ENCODE assay signal across 24 mouse cellular contexts in the genomic region with DNA sequence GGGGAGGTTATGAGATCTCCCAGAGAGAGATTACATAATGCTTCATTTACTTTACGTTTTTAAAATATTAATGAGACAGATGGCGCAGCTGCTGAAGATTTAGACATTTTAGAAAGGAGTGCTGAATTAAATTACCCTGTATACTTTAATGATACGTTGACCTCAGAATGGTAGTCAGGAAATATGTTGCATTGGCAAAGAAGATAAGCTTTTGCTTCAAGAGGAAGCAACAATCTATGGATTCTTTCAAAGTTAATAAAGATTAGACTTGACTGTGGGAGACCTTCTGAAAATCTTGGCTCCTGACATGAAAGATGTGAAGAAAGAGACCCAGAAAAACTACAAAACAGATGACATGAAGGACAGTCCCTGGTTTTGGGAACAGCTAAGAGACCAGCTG. TPM values are rescaled to one million over a fixed set of nuclear protein-coding genes. Genes with fewer than 3 reads are reported as not detected.
"Had no signal": no experiment of that assay in that cellular context is flagged by ENCODE, and none has a peak within 500 bp of the region (broad histone marks: within the 10 kb centered on the region; RNA-seq: fewer than 3 reads in every experiment).

No protein-coding gene starts in this region.

- H3K9ac ChIP-seq: neural tube, embryonic 12.5 days; neural tube, embryonic 13.5 days; neural tube, embryonic 15.5 days; stomach, embryonic 15.5 days had no signal

- H3K9me3 ChIP-seq: neural tube, embryonic 12.5 days; neural tube, embryonic 13.5 days; neural tube, embryonic 15.5 days; stomach, embryonic 15.5 days had no signal

- H3K4me2 ChIP-seq: neural tube, embryonic 12.5 days; neural tube, embryonic 13.5 days; neural tube, embryonic 15.5 days; stomach, embryonic 15.5 days had no signal

- H3K36me3 ChIP-seq: neural tube, embryonic 12.5 days; neural tube, embryonic 13.5 days; neural tube, embryonic 15.5 days; stomach, embryonic 15.5 days had no signal

- H3K4me1 ChIP-seq: neural tube, embryonic 12.5 days; neural tube, embryonic 13.5 days; neural tube, embryonic 15.5 days; stomach, embryonic 15.5 days had no signal

- DNase-seq: right cerebral cortex, adult 18-20 months; right cerebral cortex, postnatal 14 days; right cerebral cortex, postnatal 25 days; right cerebral cortex, postnatal 4 days; spleen, adult 18-20 months; thymus, adult 18-20 months; thymus, adult 2 months; thymus, postnatal 14 days; thymus, postnatal 25 days; thymus, postnatal 36 days had no signal

- H3K27me3 ChIP-seq: neural tube, embryonic 12.5 days; neural tube, embryonic 13.5 days; neural tube, embryonic 15.5 days; stomach, embryonic 15.5 days had no signal

- H3K4me3 ChIP-seq: neural tube, embryonic 12.5 days; neural tube, embryonic 13.5 days; neural tube, embryonic 15.5 days; stomach, embryonic 15.5 days had no signal

- H3K27ac ChIP-seq: neural tube, embryonic 12.5 days; neural tube, embryonic 13.5 days; neural tube, embryonic 15.5 days; stomach, embryonic 15.5 days; stomach, postnatal 0 days had no signal

RNA-seq across cellular contexts. Expression of a gene that starts 21.8 kb away (rescaled TPM):
- total RNA-seq: neutrophil, adult 5-6 weeks had no signal
- polyA plus RNA-seq: neural tube, embryonic 11.5 days; neural tube, embryonic 12.5 days; neural tube, embryonic 13.5 days; neural tube, embryonic 14.5 days; neural tube, embryonic 15.5 days; spleen, adult 2 months; stomach, embryonic 14.5 days; stomach, postnatal 0 days; testis, adult 2 months; thymus, adult 2 months; thymus, postnatal 0 days; urinary bladder, adult 2 months had no signal

RNA-seq across cellular contexts. Expression of a gene that starts 54.2 kb away (rescaled TPM):
- total RNA-seq: neutrophil, adult 5-6 weeks had no signal
- polyA plus RNA-seq: neural tube, embryonic 11.5 days; neural tube, embryonic 12.5 days; stomach, embryonic 14.5 days; stomach, embryonic 15.5 days; stomach, embryonic 16.5 days; stomach, postnatal 0 days; thymus, postnatal 0 days had no signal
